Comparison of ENCODE assay signal across 8 mouse cellular contexts in genomic region chr5:117135869-117136268, GRCm38 (mm10). TPM values are rescaled to one million over a fixed set of nuclear protein-coding genes. Genes with fewer than 3 reads are reported as not detected.
DNase-seq lines count a peak whose midpoint lies in the region; ATAC-seq and TF ChIP-seq lines count a peak whose summit lies in the region.

No protein-coding gene starts in this region.

- ATAC-seq in hindbrain, embryonic 12.5 days (ENCODE audit: low FRiP score): peak; percentile 66
- ATAC-seq in liver, embryonic 13.5 days (ENCODE audit: low read depth): peak; percentile 19
- ATAC-seq in neutrophil, adult 5-6 weeks (ENCODE audit: extremely low read depth, insufficient number of reproducible peaks, low FRiP score, poor library complexity, severe bottlenecking): 0 out of 2 replicates have a peak, but pooled peaks have one; percentile 16

- H3K27me3 ChIP-seq in hindbrain, embryonic 12.5 days: no peaks in the 10 kb centered on the region
- no peaks in the 10 kb centered on the region for H3K27me3 ChIP-seq in liver, embryonic 13.5 days

- H3K4me2 ChIP-seq in hindbrain, embryonic 12.5 days (replicated peaks): peak overlapping the region; percentile 19
- H3K4me2 ChIP-seq in liver, embryonic 13.5 days: peak overlapping the region; percentile 92

- DNase-seq in gastrocnemius, adult 2 months: peak; percentile 50
- DNase-seq in gastrocnemius, postnatal 36 days: no peak
- DNase-seq in c-Kit-positive CD71-positive TER-119-positive erythroid progenitor cells, embryonic 14.5 days (ENCODE audit: low spot score): peak; percentile 65
- DNase-seq in liver, embryonic 13.5 days: peak; percentile 67
- DNase-seq in ovary, postnatal 36 days (ENCODE audit: low spot score): no peak
- no peak for DNase-seq in frontal cortex, adult 2 months (ENCODE audit: extremely low spot score in 1 of 2, low spot score in 1 of 2)

- H3K9ac ChIP-seq in hindbrain, embryonic 12.5 days: 0 out of 2 replicates have a peak overlapping the region, but pooled peaks have one; percentile 23
- peak overlapping the region; percentile 87 for H3K9ac ChIP-seq in liver, embryonic 13.5 days

- WGBS in hindbrain, embryonic 12.5 days: 35% methylated on average over 9 of the region's 9 CpGs
- 1% methylated on average over 9 of the region's 9 CpGs for WGBS in liver, embryonic 13.5 days (ENCODE audit: insufficient replicate concordance)

- no peaks in the 10 kb centered on the region for H3K9me3 ChIP-seq in hindbrain, embryonic 12.5 days (replicated peaks)
- no peaks in the 10 kb centered on the region for H3K9me3 ChIP-seq in liver, embryonic 13.5 days (replicated peaks)

- no peak for TF ChIP-seq CTCF in gastrocnemius, adult 2 months (IDR thresholded peaks at IDR 0.05)

- no peaks in the 10 kb centered on the region for H3K36me3 ChIP-seq in hindbrain, embryonic 12.5 days
- H3K36me3 ChIP-seq in liver, embryonic 13.5 days: no peaks in the 10 kb centered on the region; the same call in 1 of the 2 replicates

- no peak overlapping the region for H3K4me3 ChIP-seq in gastrocnemius, adult 2 months
- H3K4me3 ChIP-seq in hindbrain, embryonic 12.5 days: no peak overlapping the region
- peak overlapping the region; percentile 70 for H3K4me3 ChIP-seq in liver, embryonic 13.5 days (replicated peaks)

- intact Hi-C loops in gastrocnemius, adult 2 months (cut with DNase I): no loop called here
- intact Hi-C loops in gastrocnemius, postnatal 36 days (cut with DNase I): no loop called here

- H3K4me1 ChIP-seq in hindbrain, embryonic 12.5 days: peaks cover 14% of the 10 kb centered on the region
- peaks cover 96% of the 10 kb centered on the region for H3K4me1 ChIP-seq in liver, embryonic 13.5 days (replicated peaks)

- H3K27ac ChIP-seq in gastrocnemius, adult 2 months: peak overlapping the region; percentile 64; the same call in 1 of the 2 replicates
- H3K27ac ChIP-seq in hindbrain, embryonic 12.5 days: 0 out of 2 replicates have a peak overlapping the region, but pooled peaks have one; percentile 23
- H3K27ac ChIP-seq in liver, embryonic 13.5 days: peak overlapping the region; percentile 99

RNA-seq across cellular contexts. Expression of gene Taok3, which starts 15.9 kb away (rescaled TPM):
- total RNA-seq in gastrocnemius, adult 2 months (2021): 1 to 10 TPM; 4.6 to 6.8 TPM
- total RNA-seq in gastrocnemius, postnatal 36 days (2021): 1 to 10 TPM; 3.9 to 4.3 TPM
- polyA plus RNA-seq in hindbrain, embryonic 12.5 days (2016; fragmentation: Nextera tagmentation; extraction: Ambion mirVana): 30.6 and 31.8 TPM in 2 replicates
- 49.3 and 56.2 TPM in 2 replicates for polyA plus RNA-seq in liver, embryonic 13.5 days (2015; fragmentation: Nextera tagmentation; extraction: Ambion mirVana)
- 68.0 and 76.9 TPM in 2 replicates for total RNA-seq in neutrophil, adult 5-6 weeks (2017)
- polyA plus RNA-seq in frontal cortex, adult 2 months (2012; rRNA removed): 43.8 and 48.2 TPM in 2 replicates

RNA-seq across cellular contexts. Expression of gene Suds3, which starts 20.0 kb away (rescaled TPM):
- total RNA-seq in gastrocnemius, adult 2 months (2021): 10 to 100 TPM; 71.7 to 94.8 TPM
- 10 to 100 TPM; 70.7 to 72.4 TPM for total RNA-seq in gastrocnemius, postnatal 36 days (2021)
- polyA plus RNA-seq in hindbrain, embryonic 12.5 days (2016; fragmentation: Nextera tagmentation; extraction: Ambion mirVana): 118 and 120 TPM in 2 replicates
- polyA plus RNA-seq in liver, embryonic 13.5 days (2015; fragmentation: Nextera tagmentation; extraction: Ambion mirVana): 38.1 and 43.2 TPM in 2 replicates
- total RNA-seq in neutrophil, adult 5-6 weeks (2017): 130 and 137 TPM in 2 replicates
- polyA plus RNA-seq in frontal cortex, adult 2 months (2012; rRNA removed): 122 and 124 TPM in 2 replicates

Comparison
In these comparisons a context has a peak if more than half of its experiments do, and no peak if none do; other contexts are left out.
1. DNase-seq: peak in gastrocnemius, adult 2 months (single experiment), c-Kit-positive CD71-positive TER-119-positive erythroid progenitor cells, embryonic 14.5 days (single experiment) and liver, embryonic 13.5 days (single experiment); none in gastrocnemius, postnatal 36 days (0 of 2), ovary, postnatal 36 days (single experiment) and frontal cortex, adult 2 months (0 of 2).
2. H3K27ac ChIP-seq: peak in every context shown above with its lines; median percentile 99 in liver, embryonic 13.5 days; 64 in gastrocnemius, adult 2 months; 23 in hindbrain, embryonic 12.5 days.
3. ATAC-seq: peak in every context shown above with its lines; median percentile 66 in hindbrain, embryonic 12.5 days; 19 in liver, embryonic 13.5 days; 16 in neutrophil, adult 5-6 weeks.